Mouse (Mus musculus) stomach, postnatal 0 days (tissue): ENCODE measurements around the gene Clic1. TPM values are rescaled to one million over a fixed set of nuclear protein-coding genes. Genes with fewer than 3 reads are reported as not detected.

Source experiments
- ATAC-seq: fragments of 200-750 bp; cut with Nextera tagmentation; 2 replicates; pipeline ENCODE4 v1.8.0; 2017; ENCODE audit not compliant: low FRiP score, low TSS enrichment
- DNase-seq: peaks from one replicate; pipeline ENCODE4 v3.0.0-alpha.2; 2016; ENCODE audit warnings: low spot score
- H3K27ac ChIP-seq: fragments of 300-500 bp; sonication (generic); replicated peaks from 2 replicates; pipeline ENCODE4 v1.5.1; 2014; ENCODE audit warnings: mild to moderate bottlenecking, control low read depth
- H3K27me3 ChIP-seq: fragments of 300-500 bp; sonication (generic); 2 replicates; pipeline ENCODE4 v1.6.1; 2014; ENCODE audit warnings: low read length; ENCODE audit not compliant: control insufficient read depth, insufficient read depth
- H3K36me3 ChIP-seq: fragments of 300-500 bp; sonication (generic); 2 replicates; pipeline ENCODE4 v1.6.1; 2014; ENCODE audit warnings: low read length, mixed read lengths; ENCODE audit not compliant: control insufficient read depth, insufficient read depth
- H3K4me1 ChIP-seq: fragments of 300-500 bp; sonication (generic); replicated peaks from 2 replicates; pipeline ENCODE4 v1.6.1; 2014; ENCODE audit warnings: antibody characterized with exemption; ENCODE audit not compliant: control insufficient read depth, insufficient read depth
- H3K4me2 ChIP-seq: fragments of 300-500 bp; sonication (generic); replicated peaks from 2 replicates; pipeline ENCODE4 v1.6.1; 2014; ENCODE audit warnings: low read depth, mild to moderate bottlenecking, control low read depth, moderate library complexity
- H3K4me3 ChIP-seq: fragments of 300-500 bp; sonication (generic); 2 replicates; pipeline ENCODE4 v1.5.1; 2014; ENCODE audit warnings: low read depth, low read length, control low read depth
- H3K9ac ChIP-seq: fragments of 300-500 bp; sonication (generic); 2 replicates; pipeline ENCODE4 v1.6.1; 2014; ENCODE audit warnings: mild to moderate bottlenecking, low read length, control low read depth, mixed read lengths
- H3K9me3 ChIP-seq: fragments of 300-500 bp; sonication (generic); 2 replicates; pipeline ENCODE4 v1.6.1; 2016; ENCODE audit warnings: low read length; ENCODE audit not compliant: control insufficient read depth
- CTCF ChIP-seq: IDR thresholded peaks from 2 replicates; pipeline ENCODE4 v1.5.1; 2016; ENCODE audit warnings: antibody characterized with exemption, low read depth, mild to moderate bottlenecking, moderate library complexity
- EP300 ChIP-seq: optimal IDR thresholded peaks from 2 replicates; pipeline ENCODE3; 2016; ENCODE audit warnings: antibody characterized with exemption
- WGBS: fragments of 180-500 bp; shearing (Covaris S2); extraction: QIAGEN DNeasy Blood & Tissue Kit; methylation state at CpG from one replicate; pipeline ENCODE4 v1.1.7; 2014; 5-methylcytosine and 5-hydroxymethylcytosine counted together
- polyA plus RNA-seq: library from polyadenylated mRNA; unstranded; fragments of >200 nt; fragmentation: Nextera tagmentation; extraction: Ambion mirVana; gene quantifications from 2 replicates; pipeline ENCODE4 v1.2.1, GENCODE M21; 2015

The Clic1 gene
- polyA plus RNA-seq, 1 experiment from 2014 or later, result 344 TPM

- H3K9ac ChIP-seq, result no peak overlapping the region; the same call in 1 of the 2 replicates
- H3K4me1 ChIP-seq, result peaks cover 12% of the 10 kb centered on the region; the same call in 1 of the 2 replicates
- ATAC-seq (no peak), DNase-seq (no peak)
- TF ChIP-seq EP300 (no peak), CTCF (no peak)
- H3K27ac ChIP-seq, result peak overlapping the region; percentile 99
- no peak overlapping the region for H3K4me3 ChIP-seq
- H3K36me3 ChIP-seq, result peaks cover 9% of the 10 kb centered on the region
- no peaks in the 10 kb centered on the region for H3K27me3 ChIP-seq
- WGBS, result 61% methylated on average over 5 of the region's 5 CpGs
- H3K4me2 ChIP-seq, result peak overlapping the region; percentile 83
- H3K9me3 ChIP-seq, result no peaks in the 10 kb centered on the region
Measured at GRCm38 (mm10) chr17:35048932-35049440, 780 bp upstream of the Clic1 start.

GRCm38 (mm10) chr17:35050126-35050750 lies 472 bp downstream of the Clic1 start:
- H3K27me3 ChIP-seq, result no peaks in the 10 kb centered on the region
- peaks cover 12% of the 10 kb centered on the region; the same call in 1 of the 2 replicates for H3K4me1 ChIP-seq
- ATAC-seq (peak; percentile 45), DNase-seq (peak; percentile 85)
- peak overlapping the region; percentile 99 for H3K27ac ChIP-seq
- peaks cover 18% of the 10 kb centered on the region for H3K36me3 ChIP-seq
- 0% methylated on average over 27 of the region's 27 CpGs for WGBS
- TF ChIP-seq EP300, result peak; percentile 11
- no peak for TF ChIP-seq CTCF
- H3K4me3 ChIP-seq, result peak overlapping the region; percentile 72
- H3K4me2 ChIP-seq, result peak overlapping the region; percentile 83
- H3K9me3 ChIP-seq, result no peaks in the 10 kb centered on the region
- peak overlapping the region; percentile 88 for H3K9ac ChIP-seq

GRCm38 (mm10) chr17:35051156-35052086 lies 1.7 kb downstream of the Clic1 start:
- Histone ChIP-seq H3K4me3 (peak overlapping the region; percentile 72), H3K4me2 (peak overlapping the region; percentile 83), H3K36me3 (peaks cover 27% of the 10 kb centered on the region), H3K27me3 (no peaks in the 10 kb centered on the region), H3K4me1 (peaks cover 12% of the 10 kb centered on the region; the same call in 1 of the 2 replicates), H3K9me3 (no peaks in the 10 kb centered on the region), H3K9ac (peak overlapping the region; percentile 88), H3K27ac (peak overlapping the region; percentile 99)
- DNase-seq, result peak; percentile 81
- 0% methylated on average over 19 of the region's 21 CpGs for WGBS
- ATAC-seq, result peak; percentile 80
- no peak for TF ChIP-seq EP300
- 0 out of 2 replicates have a peak, but pooled peaks have one; percentile 2 for TF ChIP-seq CTCF

GRCm38 (mm10) chr17:35052271-35052798 lies 2.6 kb downstream of the Clic1 start:
- H3K4me3 ChIP-seq, result peak overlapping the region; percentile 72
- peaks cover 12% of the 10 kb centered on the region; the same call in 1 of the 2 replicates for H3K4me1 ChIP-seq
- H3K9me3 ChIP-seq, result no peaks in the 10 kb centered on the region
- DNase-seq, result no peak
- H3K27me3 ChIP-seq, result no peaks in the 10 kb centered on the region
- H3K36me3 ChIP-seq, result peaks cover 29% of the 10 kb centered on the region
- no peak for TF ChIP-seq EP300
- peak overlapping the region; percentile 83 for H3K4me2 ChIP-seq
- H3K9ac ChIP-seq, result peak overlapping the region; percentile 88
- WGBS, result 57% methylated on average over 12 of the region's 12 CpGs
- ATAC-seq, result no peak
- H3K27ac ChIP-seq, result peak overlapping the region; percentile 99

- Histone ChIP-seq H3K36me3 (peaks cover 36% of the 10 kb centered on the region), H3K27me3 (no peaks in the 10 kb centered on the region), H3K27ac (no peak overlapping the region), H3K9ac (no peak overlapping the region), H3K9me3 (no peaks in the 10 kb centered on the region), H3K4me2 (no peak overlapping the region), H3K4me3 (no peak overlapping the region), H3K4me1 (0 out of 2 replicates have a peak, but pooled peaks cover 4% of the 10 kb centered on the region)
- DNase-seq, result no peak
- ATAC-seq, result no peak
- no peak for TF ChIP-seq CTCF
- no peak for TF ChIP-seq EP300
- 83% methylated on average over 7 of the region's 7 CpGs for WGBS
Measured at GRCm38 (mm10) chr17:35055691-35056495, 6.1 kb downstream of the Clic1 start.
